Mouse (Mus musculus): ENCODE results near the gene Wipf3. TPM values are rescaled to one million over a fixed set of nuclear protein-coding genes. Genes with fewer than 3 reads are reported as not detected.
A peak's percentile ranks its signal among the peaks of the same experiment; 100 is the strongest.

The Wipf3 gene
- total RNA-seq (2021), result 1 to 10 TPM in 1 of 2 experiments, under 1 TPM in 1; 0.99 to 1.4 TPM
- long read RNA-seq, experiment 1, partial matches to known transcripts, result 0 of 1 reads
- long read RNA-seq, experiment 1, other reads (novel, unspliced or antisense), result 1 of 1 reads
- long read RNA-seq, experiment 2, result 0 reads

GRCm38 (mm10) chr6:54429447-54430194 is at the start of gene Wipf3:
Wipf3 (plus strand) TSS chr6:54429603.
- peak; percentile 77 to 84 for DNase-seq

GRCm38 (mm10) chr6:54382636-54383035 is 46.8 kb upstream of the Wipf3 start:
- no peak for DNase-seq

GRCm38 (mm10) chr6:54383893-54384524 is 45.4 kb upstream of the Wipf3 start:
- DNase-seq, result no peak

- no peak for DNase-seq
Observed at GRCm38 (mm10) chr6:54384777-54385176, 44.6 kb upstream of the Wipf3 start.

GRCm38 (mm10) chr6:54386429-54386828 is 43.0 kb upstream of the Wipf3 start:
- DNase-seq, result no peak

GRCm38 (mm10) chr6:54387044-54387443 is 42.4 kb upstream of the Wipf3 start:
- DNase-seq, result no peak

GRCm38 (mm10) chr6:54387751-54388150 is 41.7 kb upstream of the Wipf3 start:
- DNase-seq, result no peak

GRCm38 (mm10) chr6:54388690-54389275 is 40.6 kb upstream of the Wipf3 start:
- no peak for DNase-seq

GRCm38 (mm10) chr6:54391765-54392164 is 37.6 kb upstream of the Wipf3 start:
- peak; percentile 53 to 72 for DNase-seq

- no peak for DNase-seq
Observed at GRCm38 (mm10) chr6:54393886-54394285, 35.5 kb upstream of the Wipf3 start.

- DNase-seq, result no peak
Observed at GRCm38 (mm10) chr6:54399194-54399923, 30.0 kb upstream of the Wipf3 start.

GRCm38 (mm10) chr6:54401503-54401902 is 27.9 kb upstream of the Wipf3 start:
- DNase-seq, result no peak

GRCm38 (mm10) chr6:54404916-54405315 is 24.5 kb upstream of the Wipf3 start:
- DNase-seq, result no peak

GRCm38 (mm10) chr6:54406116-54406515 is 23.3 kb upstream of the Wipf3 start:
- no peak for DNase-seq

GRCm38 (mm10) chr6:54409271-54409670 is 20.1 kb upstream of the Wipf3 start:
- no peak for DNase-seq

- DNase-seq, result no peak
Observed at GRCm38 (mm10) chr6:54410451-54410850, 19.0 kb upstream of the Wipf3 start.

GRCm38 (mm10) chr6:54411591-54411990 is 17.8 kb upstream of the Wipf3 start:
- DNase-seq, result no peak

GRCm38 (mm10) chr6:54412879-54413278 is 16.5 kb upstream of the Wipf3 start:
- DNase-seq, result peak in 1 of 2 experiments; percentile 24

GRCm38 (mm10) chr6:54425230-54425629 is 4.2 kb upstream of the Wipf3 start:
- no peak for DNase-seq

GRCm38 (mm10) chr6:54428850-54429446 is 455 bp upstream of the Wipf3 start:
- DNase-seq, result no peak

GRCm38 (mm10) chr6:54430221-54430620 is 818 bp downstream of the Wipf3 start:
- DNase-seq, result no peak

GRCm38 (mm10) chr6:54431761-54432160 is 2.4 kb downstream of the Wipf3 start:
- DNase-seq, result no peak

Measured in adrenal gland, postnatal 36 days (tissue).